In the genomic region with DNA sequence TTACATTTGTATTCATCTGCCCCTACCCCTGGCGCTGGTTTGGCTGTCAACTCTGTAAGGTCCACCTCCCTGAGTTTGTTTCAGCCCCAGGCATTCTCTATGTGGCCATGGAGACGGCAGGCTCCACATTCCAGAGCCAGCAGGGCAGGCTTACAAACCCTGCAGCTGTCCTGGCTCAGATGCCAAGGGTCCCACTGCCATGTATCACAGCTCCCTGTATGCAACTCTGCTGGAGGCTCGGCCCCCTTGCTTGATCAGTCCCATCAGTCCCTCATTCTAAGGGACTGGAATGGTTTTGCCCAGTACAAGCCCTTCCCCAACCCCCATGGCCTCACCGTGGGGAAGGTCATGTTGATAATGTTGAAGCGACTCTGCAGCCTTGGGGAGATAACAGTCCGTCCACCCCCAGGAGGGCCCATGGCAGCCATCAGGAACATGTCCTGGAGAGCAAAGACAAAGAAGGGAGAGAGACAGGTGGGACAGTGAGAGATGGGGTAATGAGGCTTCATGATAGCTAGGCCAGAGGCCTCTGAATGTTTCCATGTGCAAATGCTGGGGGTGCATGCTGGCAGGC, we compare ENCODE assay signal across 8 mouse cellular contexts. TPM values are rescaled to one million over a fixed set of nuclear protein-coding genes. Genes with fewer than 3 reads are reported as not detected.
DNase-seq lines count a peak whose midpoint lies in the region; ATAC-seq and TF ChIP-seq lines count a peak whose summit lies in the region.

No protein-coding gene starts in this region.

- H3K27me3 ChIP-seq in hindbrain, postnatal 0 days (ENCODE audit: insufficient read depth, low read length): no peaks in the 10 kb centered on the region

- ATAC-seq in hindbrain, postnatal 0 days: peak; percentile 88
- ATAC-seq in megakaryocyte-erythroid progenitor cell, adult 5-6 weeks (replicated peaks; ENCODE audit: low FRiP score, low TSS enrichment, poor library complexity, severe bottlenecking): peak; percentile 43; the same call in 1 of the 2 replicates

- H3K9me3 ChIP-seq in hindbrain, postnatal 0 days (ENCODE audit: low read length): no peaks in the 10 kb centered on the region

- no peak overlapping the region for H3K4me3 ChIP-seq in hindbrain, postnatal 0 days (ENCODE audit: low read length)

- no peak overlapping the region for H3K9ac ChIP-seq in hindbrain, postnatal 0 days (replicated peaks; ENCODE audit: low read length)

- peak overlapping the region; percentile 41; the same call in 1 of the 2 replicates for H3K27ac ChIP-seq in hindbrain, postnatal 0 days

- no peaks in the 10 kb centered on the region for H3K36me3 ChIP-seq in hindbrain, postnatal 0 days (ENCODE audit: insufficient read depth, low read length)

- H3K4me2 ChIP-seq in hindbrain, postnatal 0 days (ENCODE audit: low read depth, low read length): no peak overlapping the region

- no peak for TF ChIP-seq CTCF in hindbrain, postnatal 0 days (IDR thresholded peaks at IDR 0.05; ENCODE audit: low read depth)

- H3K4me1 ChIP-seq in hindbrain, postnatal 0 days (ENCODE audit: insufficient read depth, low read length): no peaks in the 10 kb centered on the region

- DNase-seq in layer of hippocampus, postnatal 10 days (ENCODE audit: low spot score in 2 of 2): peak; percentile 33 to 50
- no peak for DNase-seq in layer of hippocampus, adult 11-12 months (ENCODE audit: low spot score)
- DNase-seq in embryo, embryonic 9.5 days (ENCODE audit: extremely low spot score): peak; percentile 54
- peak; percentile 72 for DNase-seq in hindbrain, postnatal 0 days (ENCODE audit: low spot score)
- DNase-seq in frontal cortex, postnatal 25 days (ENCODE audit: low spot score in 2 of 2): no peak
- no peak for DNase-seq in urinary bladder, postnatal 10 days (ENCODE audit: low spot score)
- DNase-seq in frontal cortex, adult 2 months (ENCODE audit: extremely low spot score in 1 of 2, low spot score in 1 of 2): no peak

- whole genome bisulfite sequencing in hindbrain, postnatal 0 days: 9% methylated on average over 6 of the region's 6 CpGs

RNA-seq across cellular contexts. Expression of a gene that starts 43.6 kb away (rescaled TPM):
- total RNA-seq in layer of hippocampus, postnatal 10 days (2021): 10 to 100 TPM; 47.0 to 50.5 TPM
- 8.0 and 10.5 TPM in 2 replicates for total RNA-seq in hindbrain, postnatal 0 days (2014; rRNA removed)
- polyA plus RNA-seq in hindbrain, postnatal 0 days (2015; fragmentation: Nextera tagmentation; extraction: Ambion mirVana): 20.5 and 22.3 TPM in 2 replicates
- 19.3 and 22.1 TPM in 2 replicates for total RNA-seq in megakaryocyte-erythroid progenitor cell, adult 5-6 weeks (2014; fragmentation: Nextera tagmentation)
- 1.6 and 2.7 TPM in 2 replicates for total RNA-seq in megakaryocyte-erythroid progenitor cell, adult 5-6 weeks (2017)
- polyA plus RNA-seq in frontal cortex, adult 2 months (2012; rRNA removed): 12.3 and 12.7 TPM in 2 replicates

RNA-seq across cellular contexts. Expression of a gene that starts 59.1 kb away (rescaled TPM):
- total RNA-seq in layer of hippocampus, postnatal 10 days (2021): 1 to 10 TPM; 2.1 to 2.7 TPM
- 3.8 and 4.3 TPM in 2 replicates for total RNA-seq in hindbrain, postnatal 0 days (2014; rRNA removed)
- polyA plus RNA-seq in hindbrain, postnatal 0 days (2015; fragmentation: Nextera tagmentation; extraction: Ambion mirVana): 8.7 and 9.5 TPM in 2 replicates
- total RNA-seq in megakaryocyte-erythroid progenitor cell, adult 5-6 weeks (2014; fragmentation: Nextera tagmentation): 0.37 TPM in 1 of 2 replicates, not detected in the other
- not detected in 2 replicates for total RNA-seq in megakaryocyte-erythroid progenitor cell, adult 5-6 weeks (2017)
- 4.1 and 4.6 TPM in 2 replicates for polyA plus RNA-seq in frontal cortex, adult 2 months (2012; rRNA removed)

Comparison
In these comparisons a context has a peak if more than half of its experiments do, and no peak if none do; other contexts are left out.
1. DNase-seq: peak in layer of hippocampus, postnatal 10 days (2 of 2), embryo, embryonic 9.5 days (single experiment) and hindbrain, postnatal 0 days (single experiment); none in layer of hippocampus, adult 11-12 months (single experiment), frontal cortex, postnatal 25 days (0 of 2), urinary bladder, postnatal 10 days (single experiment) and frontal cortex, adult 2 months (0 of 2).